Mouse (Mus musculus) thymus, postnatal 25 days (tissue): ENCODE results near the gene Ntn4.
"Not testable (repeated sequence)": the region's sequence is repeated elsewhere in the genome, so short reads cannot be mapped to it uniquely, and the experiment has no call there.

Experiments used
- DNase-seq: peaks from one replicate; pipeline ENCODE4 v3.0.0; 2022

The Ntn4 gene

DNA sequence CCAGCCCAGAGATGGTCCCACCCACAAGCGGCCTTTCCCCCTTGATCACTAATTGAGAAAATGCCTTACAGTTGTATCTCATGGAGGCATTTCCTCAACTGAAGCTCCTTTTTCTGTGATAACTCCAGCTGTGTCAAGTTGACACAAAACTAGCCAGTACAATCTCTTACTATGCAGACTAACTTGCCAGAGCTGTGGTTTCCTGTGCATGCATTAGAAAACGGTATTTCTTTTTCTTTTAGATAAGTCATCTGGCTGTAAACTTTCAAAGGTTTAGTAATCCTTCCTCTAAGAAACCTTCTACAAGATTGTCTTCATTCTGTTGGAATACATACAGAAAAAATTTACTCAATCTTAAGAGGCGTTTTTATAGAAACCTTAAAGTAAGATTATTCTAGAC, 44.9 kb downstream of the Ntn4 start:
- DNase-seq: not testable (repeated sequence)

DNA sequence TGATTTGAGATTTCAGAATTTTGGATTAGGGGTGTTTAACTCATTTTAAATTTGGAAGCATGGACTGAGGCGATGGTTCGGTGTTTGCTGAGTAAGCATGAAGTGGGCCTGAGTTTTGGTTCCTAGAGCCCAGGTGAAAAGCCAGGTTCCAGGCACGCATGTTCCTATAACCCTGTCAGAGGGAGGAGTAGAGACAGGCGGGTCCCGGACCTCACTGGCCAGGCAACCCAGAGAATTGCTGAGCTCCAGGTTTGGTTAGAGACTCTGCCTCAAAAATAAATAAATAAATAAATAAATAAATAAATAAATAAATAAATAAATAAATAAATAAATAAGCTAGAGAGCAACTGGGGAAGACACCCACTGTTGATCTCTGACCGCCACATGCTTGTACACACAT, 46.1 kb downstream of the Ntn4 start:
- no peak for DNase-seq

DNA sequence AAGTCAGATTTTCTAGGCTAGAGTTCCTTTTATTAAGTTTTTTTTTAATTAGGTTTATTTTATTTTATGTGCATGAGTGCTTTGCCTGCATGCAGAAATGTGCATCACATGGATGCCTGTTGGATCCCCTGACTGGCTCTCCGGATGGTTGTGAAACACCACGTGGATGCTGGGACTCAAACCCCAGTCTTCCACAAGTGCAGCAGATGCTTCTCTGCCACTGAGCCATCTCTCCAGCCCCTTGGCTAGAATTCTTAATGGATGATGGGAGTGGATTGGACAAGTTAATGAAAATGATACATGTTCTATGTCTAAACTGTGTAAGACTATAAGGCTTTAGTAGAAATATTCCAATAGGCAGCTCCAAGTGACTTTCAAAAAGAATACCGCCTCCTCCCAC, 47.3 kb downstream of the Ntn4 start:
- no peak for DNase-seq

DNA sequence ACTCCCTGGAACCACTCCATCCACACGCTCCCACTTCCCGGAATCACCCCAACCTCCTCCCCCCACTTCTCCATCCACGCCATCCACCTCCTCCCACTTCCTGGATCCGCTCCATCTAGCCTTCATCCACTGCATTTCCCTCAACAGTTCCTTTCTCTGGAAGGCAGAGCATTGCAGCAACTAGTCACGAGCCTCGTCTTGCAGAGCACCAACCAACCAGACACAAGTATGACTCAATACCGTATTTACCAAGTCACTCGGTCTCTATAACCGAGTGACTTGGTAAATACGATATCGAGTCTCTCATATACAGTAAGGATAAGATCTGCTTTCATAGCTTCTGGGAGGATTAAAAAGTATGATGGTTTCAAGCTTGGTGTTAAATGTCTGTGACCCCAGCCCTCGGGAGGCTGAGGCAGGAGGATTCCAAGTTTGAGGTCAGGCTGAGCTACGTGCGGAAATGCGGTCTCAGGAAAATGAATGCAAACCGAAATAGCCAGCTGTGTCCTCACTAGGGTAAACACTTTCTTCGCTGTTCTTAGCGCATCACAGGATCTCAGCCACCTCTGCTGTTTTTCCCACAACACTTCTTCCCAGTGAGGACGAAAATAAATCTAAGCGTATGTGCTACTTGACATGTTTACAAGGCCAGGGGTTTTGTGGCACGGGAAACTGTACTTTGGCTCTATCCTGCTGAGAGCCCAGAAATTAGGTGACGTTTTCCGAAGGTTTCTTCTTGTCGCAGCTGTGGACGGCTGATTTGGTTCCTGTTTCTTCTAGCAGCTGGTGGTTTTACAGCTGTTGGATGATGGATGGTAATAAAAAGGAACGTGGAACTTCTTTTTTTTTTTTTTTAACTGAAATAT, 48.1 kb downstream of the Ntn4 start:
- no peak for DNase-seq

DNA sequence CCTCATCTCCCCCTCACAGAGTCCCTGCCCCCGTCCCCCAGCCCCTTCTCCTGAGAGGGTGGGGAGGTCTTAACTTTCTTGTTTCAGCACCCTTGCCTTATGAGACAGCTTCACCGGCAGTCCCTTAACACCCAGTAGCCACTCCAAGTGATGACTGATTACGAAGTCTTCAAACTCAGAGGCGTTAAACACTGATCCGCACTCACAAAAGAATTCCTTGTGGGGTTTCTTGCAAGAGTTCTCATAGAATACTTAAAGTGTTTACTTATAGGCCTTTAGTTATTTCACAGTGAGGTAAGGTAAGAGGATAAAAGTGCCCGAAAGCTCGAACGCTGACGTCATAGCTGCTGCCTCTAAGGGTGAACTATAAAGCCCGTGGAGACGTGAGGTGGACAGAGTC, 50.9 kb downstream of the Ntn4 start:
- DNase-seq: no peak

DNA sequence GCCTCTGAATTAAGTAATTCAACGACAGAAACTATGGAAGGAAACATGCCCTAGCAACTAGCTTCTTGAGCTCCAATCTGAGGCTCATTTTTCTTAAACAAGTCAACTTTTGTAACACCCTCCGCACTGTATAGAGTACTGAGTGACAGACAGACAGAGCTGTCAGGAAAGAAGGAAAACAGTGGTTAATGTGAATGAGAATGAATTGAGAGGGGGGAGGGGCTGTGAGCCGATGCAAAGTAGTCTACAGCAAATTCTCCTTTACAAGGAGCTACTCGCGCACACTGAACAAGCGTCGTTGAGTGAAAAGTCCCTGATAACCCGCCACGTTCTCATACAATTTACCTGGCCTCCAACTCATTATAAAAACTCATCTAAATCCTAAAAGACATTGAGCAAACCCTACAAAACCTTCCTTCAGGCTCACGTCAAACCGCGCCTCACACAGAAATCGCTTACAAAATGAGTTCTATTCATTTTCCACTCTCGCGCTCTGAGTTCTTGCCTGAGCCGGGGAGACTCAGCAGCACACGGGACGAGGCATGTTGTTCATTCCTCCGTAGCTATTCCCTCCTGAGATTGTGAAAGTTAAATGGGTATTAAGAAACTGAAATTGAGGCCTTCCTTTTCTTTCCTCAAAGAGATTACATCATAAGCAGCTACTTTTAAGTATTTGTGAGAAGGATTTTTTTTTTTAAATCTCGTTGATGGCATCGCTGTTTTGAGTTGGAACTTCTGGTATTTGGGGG, 54.7 kb downstream of the Ntn4 start:
- DNase-seq: no peak

DNA sequence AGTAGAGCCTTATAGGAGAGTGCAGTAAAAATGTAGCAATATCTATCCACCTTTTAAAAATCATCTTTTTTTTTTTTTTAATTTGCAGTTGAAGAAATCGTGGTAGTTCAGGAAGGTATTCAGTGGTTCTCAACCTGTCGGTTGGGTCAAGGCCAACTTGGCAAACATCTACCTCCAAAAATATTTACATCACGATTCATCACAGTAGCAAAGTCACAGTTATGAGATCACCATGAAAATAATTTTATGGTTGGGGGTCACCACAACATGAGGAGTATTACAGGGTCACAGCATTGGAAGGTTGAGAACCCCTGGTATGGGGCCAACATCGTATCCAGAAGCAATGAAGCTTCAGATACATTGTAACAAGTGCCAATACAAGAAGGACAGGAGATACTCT, 55.5 kb downstream of the Ntn4 start:
- DNase-seq: no peak

DNA sequence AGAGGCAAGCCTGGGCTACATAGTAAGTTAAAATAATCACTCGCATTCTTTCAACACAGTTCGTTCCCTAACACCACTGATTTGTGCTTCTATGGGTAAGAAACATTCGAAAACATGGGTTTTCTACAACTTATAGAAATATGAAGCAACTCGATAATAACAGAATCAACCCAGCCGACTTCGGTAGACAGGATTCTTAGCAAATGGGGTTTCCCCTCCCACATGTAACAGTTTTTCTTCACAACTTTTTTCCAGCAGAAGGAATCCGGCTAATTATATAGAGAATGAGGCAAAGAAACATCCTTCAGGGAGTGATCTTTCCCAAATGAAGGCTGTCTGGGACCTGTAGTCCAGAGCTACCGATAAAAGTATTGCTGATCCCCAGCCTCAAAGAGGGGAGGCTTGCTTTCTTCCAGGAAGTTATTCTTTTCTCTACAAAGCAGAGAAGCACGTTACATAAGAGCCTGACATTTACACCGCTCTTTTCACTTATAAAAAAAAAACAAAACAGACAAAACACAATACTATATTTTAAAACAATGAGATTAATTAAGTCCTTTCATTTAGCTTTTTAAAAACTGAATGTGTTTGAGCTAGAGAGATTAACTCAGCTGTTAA, 57.5 kb downstream of the Ntn4 start:
- DNase-seq: no peak

DNA sequence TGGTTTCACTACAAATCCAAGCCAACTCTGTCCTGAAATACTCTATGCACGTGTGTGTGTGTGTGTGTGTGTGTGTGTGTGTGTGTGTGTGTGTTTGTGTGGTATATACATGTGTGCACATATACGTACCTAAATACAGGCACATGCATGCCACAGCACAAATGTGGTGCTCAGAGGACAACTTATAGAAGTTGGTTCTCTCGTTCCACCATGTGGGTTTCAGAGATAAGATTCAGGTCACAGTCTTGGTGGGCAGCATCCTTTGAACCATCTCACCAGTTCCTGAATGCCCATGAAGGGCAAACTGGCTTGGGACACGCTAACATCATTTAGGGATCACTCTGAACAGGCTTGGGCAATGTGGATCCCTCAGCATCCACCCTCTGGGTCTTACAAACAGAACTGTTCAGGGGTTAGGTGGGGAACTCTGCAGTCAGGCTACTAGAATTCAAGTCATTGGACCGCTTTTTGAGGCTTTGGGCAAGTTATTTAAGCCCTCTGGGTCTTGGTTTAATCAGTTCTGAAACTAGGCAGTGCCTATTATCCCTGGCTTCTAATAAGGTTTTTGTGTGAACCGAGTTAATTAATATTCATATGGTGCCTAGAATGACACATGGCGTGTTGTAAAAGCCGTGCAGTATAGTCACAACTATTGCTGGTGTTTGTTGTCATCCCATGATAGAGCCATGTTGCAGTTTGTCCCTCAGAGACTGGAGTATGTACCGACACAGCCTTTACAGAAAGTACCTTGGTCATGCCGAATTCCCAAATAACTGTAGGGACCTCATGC, 59.4 kb downstream of the Ntn4 start:
- no peak for DNase-seq

DNA sequence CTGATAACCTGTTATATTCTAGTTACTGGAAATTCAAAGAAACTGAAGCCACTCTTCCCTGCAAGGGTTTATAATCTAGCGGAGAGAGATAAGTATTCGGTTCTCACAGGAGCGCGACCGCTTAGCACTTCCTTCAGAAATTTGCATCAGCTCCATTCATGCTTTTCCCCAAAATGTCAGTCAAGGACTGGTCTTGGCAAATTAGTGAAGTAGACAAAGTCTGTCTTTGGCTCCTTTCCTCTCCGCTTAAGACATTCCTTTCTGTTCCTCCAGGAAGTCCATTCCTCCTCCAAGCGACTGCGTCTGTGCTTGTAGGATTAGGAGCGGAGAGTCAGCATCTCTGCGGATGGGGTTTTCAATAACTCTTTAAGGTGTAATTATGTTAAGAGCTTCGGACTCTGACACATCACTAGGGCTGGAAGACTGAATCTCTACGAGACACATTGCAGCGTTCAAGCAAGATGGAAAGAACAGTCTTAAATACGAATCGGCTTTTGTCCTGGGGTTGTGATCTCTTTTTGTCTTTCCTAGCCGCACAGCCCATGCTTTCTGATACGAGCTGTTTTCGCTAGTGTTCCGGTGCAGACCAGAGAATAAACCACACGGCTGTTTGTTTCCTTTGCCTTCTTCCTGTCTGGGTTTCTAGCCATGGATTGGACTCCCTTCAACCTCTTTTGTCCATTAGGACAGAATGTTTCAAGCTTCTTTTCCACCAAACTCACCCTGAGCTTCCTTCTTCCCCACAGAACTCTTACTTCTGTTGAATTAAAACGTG, 60.3 kb downstream of the Ntn4 start:
- DNase-seq: no peak

DNA sequence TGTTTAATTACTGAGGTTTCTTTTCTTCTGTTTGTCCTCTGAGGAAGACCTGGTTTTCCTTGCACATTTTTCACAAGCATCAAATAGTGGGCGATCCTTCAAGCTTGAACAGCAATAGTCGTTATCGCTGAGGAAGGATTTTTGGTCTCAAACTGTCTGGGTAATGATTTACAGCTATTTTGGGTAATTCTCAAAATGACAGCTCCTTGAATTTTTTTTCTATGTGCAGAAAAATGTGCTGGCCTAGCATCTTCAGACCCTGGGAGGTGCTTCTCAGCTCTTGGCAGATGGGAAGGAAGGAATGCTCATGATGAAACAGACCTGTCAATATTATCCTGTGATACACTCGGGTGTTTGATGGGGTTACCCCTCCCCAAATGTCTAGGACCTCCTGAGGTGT, 63.5 kb downstream of the Ntn4 start:
- no peak for DNase-seq

DNA sequence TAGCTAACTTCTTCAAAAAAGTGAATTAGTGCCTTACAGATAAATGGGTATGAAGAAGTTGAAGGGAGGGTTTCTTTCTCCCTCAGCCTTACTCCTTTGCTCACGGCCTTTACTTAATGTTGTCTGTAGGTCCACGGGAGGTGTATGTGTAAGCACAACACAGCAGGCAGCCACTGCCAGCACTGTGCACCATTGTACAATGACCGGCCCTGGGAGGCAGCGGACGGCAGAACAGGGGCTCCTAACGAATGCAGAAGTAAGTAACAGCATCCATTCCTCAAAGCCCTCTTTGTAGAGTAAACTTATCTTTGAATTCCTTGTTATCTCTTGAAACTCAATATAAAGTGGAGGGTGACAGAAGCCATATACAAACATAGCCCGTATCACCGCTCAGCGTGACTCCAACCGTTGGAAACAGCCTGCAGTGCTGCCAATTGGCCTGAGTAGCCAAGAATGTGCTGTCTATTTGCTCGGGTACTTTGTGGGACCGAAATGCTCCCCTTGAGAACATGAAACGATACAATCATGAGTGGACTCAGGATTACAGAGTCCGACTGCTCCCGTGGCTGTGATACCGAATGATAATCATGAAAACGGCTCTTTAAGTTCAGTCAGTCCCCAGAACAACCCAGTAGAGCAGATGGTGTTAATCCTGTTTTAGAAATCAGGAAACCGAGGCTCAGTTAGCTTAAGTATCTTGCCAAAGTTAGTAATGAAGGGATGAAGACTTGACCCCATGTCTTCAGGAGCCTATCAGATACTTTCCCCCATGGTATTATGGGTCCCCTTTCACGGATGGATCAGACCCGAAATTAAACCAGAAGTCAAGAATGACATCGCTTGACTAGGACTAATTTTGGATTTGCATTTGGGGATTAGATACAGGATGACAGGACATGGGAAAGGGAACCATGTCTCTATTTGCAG, 66.9 kb downstream of the Ntn4 start:
- DNase-seq: no peak

DNA sequence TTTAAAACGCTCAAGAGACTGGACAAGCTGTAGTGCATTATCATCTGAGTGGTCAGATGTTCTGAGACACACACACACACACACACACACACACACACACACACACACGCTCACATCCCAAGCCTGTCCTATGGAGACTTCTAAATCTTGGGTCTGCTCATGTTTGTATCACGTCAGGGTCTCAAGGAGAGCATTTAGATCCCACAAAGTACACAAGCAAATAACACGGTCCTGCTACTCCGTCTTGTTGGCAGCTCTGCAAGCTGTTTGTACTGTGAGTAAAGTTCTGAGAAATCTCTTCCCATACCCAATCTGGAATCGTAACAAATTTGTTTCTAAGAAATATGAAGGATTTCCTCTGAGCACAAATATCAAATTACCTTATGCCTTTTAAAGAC, 67.6 kb downstream of the Ntn4 start:
- no peak for DNase-seq

DNA sequence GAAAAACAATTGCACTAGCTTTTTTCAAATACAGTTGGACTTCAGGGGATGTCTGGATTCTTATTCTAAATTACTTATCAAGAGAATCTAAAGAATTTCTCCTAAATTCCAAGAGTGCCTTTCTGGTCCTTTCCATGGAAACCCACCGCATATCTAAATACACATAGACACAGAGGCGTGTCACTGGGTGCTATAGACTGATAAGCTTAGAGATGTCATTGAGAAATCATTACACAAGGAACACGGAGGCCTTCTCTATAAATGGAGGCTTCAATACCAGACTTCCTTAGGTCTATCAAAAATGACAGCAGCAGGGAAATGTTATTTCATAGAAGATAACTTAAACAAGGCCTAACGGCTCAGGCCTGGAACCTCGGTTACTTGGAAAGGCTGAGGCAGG, 68.0 kb downstream of the Ntn4 start:
- no peak for DNase-seq

DNA sequence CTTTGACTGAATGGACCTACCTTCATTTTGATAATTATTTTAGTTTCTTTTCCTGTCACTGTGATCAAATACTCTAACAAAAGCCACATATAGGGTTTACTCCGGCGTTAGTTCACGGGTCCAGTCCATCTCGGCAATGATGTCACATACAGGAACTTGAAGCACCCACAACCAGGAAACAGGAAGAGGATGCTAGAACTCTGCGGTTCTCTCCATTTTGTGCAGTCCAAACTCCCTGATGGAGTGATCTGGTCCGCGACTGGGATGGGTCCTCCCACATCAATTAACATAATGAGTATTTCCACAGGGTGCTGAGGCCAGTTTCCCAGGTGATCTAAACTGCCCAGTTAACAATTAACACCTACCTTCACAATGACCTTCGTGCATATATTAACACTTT, 69.1 kb downstream of the Ntn4 start:
- no peak for DNase-seq

DNA sequence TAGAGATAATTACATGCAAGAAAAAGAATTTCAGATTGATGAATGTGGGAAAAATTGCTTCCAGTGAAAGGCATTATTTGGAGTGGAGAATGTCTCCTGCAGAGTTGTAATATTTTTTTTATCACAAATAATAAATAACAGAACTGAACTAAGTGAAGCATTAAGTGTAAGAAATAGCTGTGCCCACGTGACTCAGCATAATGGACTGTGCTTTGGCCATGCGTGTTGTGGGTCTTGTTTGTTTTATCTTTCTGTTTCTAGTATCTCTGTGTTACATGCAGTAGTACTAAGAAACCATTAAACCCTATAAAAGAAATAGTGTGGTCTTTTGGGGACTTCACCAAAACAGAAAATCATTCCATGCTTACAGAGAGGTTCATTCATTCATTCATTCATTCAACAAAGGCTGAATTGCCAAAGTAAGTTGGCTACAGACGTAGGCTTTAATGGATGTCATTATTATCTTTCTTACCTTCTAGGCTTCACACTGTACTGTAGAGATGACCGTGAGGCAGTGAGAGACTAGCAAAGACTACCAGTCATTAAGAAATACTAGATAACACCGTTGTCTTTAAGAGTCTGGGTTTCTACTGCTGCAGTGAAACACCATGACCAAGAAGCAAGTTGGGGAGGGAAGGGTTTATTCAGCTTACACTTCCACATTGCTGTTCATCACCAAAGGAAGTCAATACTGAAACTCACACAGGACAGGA, 81.3 kb downstream of the Ntn4 start:
- DNase-seq: no peak

DNA sequence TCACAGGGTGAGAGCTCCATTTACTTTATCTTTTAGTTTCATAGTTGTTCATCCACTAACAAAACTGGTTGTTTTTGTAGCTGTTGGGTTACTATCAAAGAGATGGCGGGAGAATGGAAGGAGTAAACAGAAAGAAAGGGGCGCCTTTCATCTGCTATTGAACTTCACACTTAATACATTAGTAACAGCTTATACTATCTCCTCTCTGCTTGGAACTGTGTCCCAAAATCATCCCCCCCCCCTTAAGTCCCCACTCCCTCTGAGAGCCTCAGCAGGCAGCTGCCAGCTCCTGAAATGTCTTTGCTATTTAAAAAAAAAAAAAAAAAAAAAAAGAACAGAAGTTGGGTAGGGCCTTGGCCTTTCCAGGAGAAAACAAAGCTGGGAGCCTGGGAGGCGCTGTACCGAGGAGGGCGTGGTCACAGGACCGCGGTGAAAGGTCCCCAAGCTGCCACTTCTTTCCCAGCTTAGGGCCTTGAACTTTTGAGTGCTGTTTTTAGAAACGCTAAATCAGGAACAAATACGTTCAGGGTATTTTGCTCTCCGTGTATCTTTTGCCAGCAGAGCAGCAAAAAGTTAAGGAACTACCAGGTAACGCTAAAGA, 83.6 kb downstream of the Ntn4 start:
- no peak for DNase-seq

DNA sequence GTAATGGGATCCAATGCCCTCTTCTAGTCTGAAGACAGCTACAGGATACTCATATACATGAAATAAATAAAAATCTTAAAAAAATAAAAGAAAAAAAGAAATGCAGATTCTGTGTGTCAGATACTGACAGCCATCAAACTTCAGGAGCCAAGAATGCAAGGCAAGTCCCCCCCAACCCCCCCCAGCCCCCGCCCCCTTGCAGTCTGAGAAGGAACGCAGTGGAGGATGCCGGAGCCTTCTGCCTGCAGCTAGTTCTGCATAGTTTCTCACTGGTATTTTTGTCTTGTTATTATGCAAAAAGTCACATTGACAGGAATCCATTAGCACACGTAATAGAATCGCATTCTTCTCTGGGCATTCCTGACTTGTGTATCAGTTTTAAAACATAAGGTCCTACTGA, 87.7 kb downstream of the Ntn4 start:
- no peak for DNase-seq

DNA sequence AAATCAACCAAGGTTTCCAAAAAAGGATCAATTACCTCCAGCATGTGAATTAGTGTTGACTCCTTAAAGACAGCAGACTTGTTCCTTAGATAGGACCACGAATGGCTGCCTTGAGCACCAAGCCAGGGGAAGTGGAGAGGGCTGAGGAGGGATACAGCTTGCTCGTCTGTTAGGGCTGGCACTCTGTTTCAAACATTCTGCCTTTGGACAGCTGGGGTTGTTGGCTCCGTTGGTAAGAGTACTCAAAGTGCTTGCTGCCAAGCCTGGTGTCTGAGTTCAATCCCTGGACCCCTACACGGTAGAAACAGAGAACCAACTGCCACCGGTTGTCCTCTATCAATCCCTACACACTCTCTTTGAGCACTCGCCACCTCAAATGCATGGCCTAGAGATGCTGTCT, 90.0 kb downstream of the Ntn4 start:
- no peak for DNase-seq

DNA sequence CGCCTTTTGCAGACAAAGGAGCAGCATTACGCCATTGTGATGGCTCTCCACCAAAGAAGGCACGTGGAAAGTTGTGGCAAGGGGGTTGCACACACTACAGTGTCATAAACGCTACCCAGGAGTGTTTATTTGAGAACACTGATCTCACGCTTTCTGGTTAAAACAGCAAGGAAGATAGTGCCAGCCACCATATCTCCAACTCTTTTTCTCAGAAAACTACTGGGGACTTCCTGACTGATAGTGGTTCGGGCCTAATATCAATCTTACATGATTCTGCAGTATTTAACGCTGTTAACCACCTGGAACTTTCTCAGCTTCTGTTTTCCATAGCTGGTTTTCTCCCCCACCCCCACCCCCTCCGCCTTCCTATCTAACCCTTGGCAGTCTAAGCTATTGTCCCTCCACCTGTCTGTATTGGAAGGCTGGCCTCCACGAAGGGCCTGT, 90.8 kb downstream of the Ntn4 start:
- no peak for DNase-seq
